Mouse (Mus musculus): ENCODE measurements at regions not wholly inside any gene's neighbourhood (a gene's known extent, or its start where the extent isn't known, plus 50 kb on each side); places are given as distances from the start of the nearest gene placed in this dataset.

DNA sequence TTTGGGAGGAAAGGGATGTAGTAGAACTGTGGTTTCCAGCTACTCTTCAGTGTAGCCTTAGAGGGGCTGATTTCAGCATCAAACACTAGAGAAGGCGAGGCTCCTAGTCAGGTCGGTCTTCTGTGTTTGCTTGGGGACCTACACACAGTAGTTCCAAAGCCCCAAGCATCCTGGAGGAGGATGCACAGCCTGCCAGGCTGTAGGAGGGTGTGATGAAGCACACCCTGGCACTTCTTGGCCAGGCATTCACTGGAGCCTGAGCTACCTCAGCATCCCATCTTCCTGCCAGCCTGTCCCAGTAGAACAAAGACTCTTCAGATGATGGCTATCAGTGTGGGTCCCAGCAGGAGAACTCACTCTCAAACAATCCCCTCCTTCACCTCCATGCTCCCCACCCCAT, 233.4 kb upstream of the Tbx18 start:
- DNase-seq (ENCODE audit: low spot score in 2 of 2) = peak in 1 of 2 experiments; percentile 1

DNA sequence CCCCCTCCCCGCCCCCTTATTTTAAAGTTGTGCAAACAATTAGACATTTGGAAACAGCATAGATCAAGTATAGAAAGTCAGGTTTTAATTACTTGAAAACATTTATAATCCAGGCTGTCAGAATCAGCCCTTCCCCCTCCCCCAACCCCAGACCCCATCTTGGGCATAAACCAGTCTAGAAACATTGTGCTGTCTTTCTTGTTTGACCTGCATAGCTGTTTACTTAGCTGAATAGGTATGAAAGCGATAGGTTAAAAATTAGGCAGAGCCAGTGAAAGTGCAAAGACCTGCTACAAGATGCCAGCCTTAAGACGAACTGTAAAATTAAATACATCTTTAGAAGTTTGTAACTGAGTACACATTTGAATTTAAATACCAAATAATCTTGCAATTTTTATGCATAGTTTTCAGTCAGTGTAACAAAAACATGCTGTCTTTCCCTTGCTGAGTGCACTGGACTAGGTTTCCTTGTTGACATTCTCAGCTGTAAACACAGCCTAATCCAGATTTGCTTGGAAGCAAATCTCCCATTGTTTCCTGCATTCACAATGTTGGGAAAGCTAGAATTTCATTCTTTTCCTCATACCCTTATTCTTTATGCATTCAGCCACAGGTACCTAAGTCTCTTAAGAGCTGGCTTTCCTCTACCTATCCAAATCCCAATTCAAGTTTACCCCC, 234.2 kb upstream of the Tbx18 start:
- no peak for DNase-seq (ENCODE audit: low spot score in 2 of 2)

DNA sequence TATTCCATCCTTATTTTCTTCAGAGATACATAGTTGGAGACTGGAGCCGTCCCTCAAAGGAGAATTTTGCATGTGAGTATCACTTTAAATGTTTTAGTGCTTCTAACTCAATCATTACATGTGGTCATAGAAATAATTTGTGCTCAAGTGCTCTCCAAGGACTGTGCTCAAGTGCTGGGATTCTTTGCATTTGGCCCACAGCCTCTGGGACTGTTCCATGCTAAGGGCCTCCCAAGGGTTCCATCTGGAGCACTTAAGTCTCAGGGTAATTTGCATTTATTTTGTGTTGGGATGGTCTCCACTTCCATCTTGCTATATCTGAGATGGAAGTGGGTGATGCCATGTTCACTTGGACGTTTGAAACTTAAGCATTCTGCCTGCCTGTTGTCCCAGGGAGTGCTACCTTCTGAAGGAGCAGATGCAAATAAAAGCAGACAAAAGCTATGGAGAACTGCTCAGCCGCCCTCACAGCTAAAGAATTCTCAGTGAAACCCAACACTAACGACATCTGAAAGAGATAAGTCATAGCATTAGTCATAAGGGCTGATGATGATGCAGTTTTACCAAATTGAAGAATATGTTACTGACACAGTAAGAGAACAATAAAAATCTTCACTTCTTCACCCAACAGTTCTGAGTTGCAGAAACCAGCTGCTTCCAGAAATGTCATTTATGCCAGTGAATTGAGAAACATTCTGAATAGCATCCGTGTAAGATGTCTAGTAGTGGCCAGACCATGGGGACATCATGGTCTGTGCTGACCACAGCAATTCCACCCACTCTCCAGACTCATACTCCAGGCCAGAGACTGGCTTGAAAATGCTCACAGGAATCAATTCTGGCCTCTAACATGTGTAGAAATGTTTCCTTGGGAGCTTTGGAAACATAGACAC, 237.4 kb upstream of the Tbx18 start:
- DNase-seq (ENCODE audit: low spot score in 2 of 2) = no peak

DNA sequence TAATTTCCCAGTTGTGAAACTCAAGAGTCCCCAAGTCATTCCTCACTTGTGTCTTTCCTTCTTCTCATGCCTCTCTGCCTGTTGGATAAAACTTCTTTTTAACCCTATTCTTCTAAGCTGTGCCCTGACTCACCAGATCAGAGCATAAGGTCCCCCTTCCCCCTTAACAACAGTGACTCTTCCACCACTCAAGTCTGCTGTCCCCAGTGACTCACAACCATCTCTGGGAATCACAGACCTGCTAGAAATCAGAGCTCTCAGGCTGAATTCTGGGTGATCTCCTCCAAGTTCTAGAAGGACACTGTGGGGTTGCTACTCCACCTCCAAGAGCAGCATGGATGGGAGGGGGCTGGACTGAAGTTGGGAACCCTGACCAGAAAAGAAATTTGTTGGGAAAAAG, 239.5 kb upstream of the Tbx18 start:
- no peak for DNase-seq (ENCODE audit: low spot score in 2 of 2)

DNA sequence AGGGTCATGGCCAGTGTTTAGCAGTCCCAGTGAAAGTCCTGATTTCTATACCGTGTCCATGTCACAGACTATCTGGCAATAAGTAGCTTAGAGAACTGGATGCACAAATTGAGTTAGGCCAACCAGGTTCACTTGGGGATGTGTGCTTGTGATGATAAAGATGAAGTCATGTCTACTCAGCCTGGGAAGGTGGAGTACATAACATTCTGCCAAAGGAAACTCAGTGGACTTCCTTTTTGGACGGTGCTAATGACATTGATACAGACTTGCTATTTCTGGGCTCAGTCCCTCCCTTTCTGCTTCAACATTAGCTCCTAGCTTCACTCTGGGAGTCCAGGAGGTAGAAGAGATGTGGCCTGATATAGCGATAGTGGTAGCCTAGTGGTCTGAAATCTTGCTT, 240.7 kb upstream of the Tbx18 start:
- no peak for DNase-seq (ENCODE audit: low spot score in 2 of 2)

DNA sequence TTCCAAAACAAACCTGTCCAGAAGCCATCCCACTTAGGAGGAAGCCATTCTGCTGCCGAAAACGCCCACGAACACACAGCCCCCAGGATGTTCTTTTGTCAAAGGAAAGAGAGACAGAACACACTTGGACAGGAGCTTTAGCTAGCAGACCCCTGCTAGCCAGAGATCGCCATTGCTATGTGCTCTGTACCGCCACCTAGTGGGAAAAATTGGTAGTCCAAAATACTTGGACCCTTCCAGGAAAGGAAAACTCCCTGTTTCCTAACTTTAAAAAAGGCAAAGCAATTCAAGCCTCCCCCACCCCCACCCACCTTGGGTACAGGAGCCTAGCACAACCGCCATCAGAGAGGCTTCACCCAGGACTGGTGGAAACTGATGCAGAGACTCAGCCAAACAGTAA, 242.5 kb upstream of the Tbx18 start:
- DNase-seq (ENCODE audit: low spot score in 2 of 2) = no peak

DNA sequence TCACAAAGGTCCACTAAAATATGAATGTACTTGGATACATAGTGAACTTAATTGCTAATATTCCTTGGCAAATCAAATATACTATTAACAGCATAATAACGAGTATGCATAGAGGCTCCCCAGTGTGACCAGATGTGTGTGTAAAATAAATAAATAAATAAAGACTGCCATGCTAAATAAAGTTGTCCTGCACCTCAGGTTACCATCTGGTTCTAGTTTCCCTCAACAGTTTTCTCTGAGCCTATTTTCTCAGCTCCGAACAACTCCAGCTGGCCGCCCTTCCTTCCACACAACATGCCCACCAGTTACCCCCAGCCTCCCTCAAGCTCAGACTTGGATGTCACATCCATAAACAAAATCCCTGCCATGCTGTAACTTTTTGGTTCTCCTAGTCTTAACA, 253.8 kb upstream of the Tbx18 start:
- DNase-seq (ENCODE audit: low spot score in 2 of 2) = no peak

DNA sequence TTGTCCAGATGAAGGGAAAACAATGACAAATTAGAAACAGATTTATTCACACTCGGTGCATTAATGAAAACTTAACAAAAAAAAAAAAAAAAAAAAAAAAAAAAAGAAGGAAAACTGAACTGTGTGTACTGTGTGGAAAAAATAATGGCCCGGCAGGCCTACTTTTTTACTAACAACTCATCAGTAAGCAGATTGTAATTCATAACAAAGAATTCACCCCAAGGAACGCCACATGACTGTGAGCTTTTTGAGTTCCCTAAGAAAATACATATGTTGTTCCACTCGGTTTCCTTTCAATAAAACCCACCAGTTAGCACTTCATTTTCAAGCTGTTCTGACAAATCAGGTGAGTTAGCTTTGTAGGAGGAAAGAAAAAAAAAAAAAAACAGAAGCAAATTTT, 254.4 kb upstream of the Tbx18 start:
- DNase-seq (ENCODE audit: low spot score in 2 of 2) = no peak

DNA sequence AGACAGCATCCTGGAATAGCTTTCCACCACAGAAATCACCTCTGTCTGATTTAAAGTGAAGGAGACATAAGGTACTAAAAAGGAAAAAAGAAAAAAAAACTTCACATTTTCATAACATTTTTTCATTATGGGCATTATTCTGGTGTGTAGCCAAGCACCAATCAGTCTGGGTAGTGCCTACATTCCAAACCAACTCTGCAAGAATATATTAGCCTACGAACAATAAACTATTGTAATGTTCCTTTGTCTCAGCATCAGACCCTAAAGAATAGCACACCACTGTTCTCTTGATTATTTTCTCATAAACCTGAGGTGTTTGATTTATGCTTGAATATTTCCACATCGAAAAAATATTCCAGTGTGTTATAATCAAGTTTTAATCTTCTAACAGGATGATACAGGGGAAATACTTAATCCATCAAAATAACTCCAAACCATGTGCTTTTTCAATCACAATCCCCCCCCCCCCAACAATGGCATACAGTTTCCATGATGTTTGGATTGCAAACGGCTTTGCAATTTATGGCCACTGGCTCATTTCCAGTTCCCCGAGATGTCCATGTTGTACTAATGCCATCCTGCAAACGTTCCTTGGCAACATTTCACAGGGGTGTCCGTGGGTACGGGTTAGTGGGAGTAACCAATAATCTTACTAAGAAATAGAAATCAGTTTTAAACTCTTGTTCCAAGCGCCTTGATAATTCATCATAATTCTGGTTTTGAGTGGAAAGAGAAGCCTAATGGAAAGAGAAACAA, 275.1 kb upstream of the Tbx18 start:
- DNase-seq (ENCODE audit: low spot score in 2 of 2) = no peak

DNA sequence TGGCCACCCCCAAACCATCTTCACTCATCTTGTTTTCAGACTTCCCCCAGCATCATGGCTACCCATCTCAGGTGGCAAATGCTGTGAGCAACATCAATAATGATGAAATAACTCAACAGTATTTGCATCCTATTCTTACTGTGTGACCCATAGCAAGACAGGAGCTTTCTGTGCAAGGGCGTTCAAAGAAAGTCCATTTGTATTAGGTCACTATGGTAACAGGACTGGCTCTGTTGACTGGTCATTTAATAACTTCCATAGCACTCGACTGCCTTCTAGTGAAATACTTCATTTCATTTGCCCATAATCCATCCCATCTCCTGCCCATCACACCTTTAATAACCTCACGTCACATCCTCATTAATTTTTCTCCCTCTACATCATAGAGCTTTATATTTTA, 292.7 kb upstream of the Tbx18 start:
- DNase-seq (ENCODE audit: low spot score in 2 of 2) = no peak

DNA sequence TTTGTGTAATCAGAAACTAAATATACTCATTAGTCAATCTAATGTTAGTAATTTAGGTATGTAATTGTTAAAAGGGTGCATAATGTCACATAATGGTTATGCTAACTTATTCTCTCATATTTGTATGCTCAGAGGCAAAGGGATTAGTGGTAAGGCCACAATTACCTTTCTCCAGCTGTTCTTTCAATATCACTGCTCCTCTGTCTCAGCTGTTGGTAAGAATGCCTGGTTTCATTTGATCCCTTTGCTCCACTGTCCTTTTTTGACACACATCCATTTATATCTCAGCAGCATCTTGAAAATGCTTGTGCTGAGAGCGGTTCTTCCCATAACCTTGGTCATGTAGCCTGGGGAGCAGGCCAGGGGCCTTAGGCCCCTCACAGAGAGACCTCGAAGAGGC, 294.9 kb upstream of the Tbx18 start:
- DNase-seq (ENCODE audit: low spot score in 2 of 2) = no peak

DNA sequence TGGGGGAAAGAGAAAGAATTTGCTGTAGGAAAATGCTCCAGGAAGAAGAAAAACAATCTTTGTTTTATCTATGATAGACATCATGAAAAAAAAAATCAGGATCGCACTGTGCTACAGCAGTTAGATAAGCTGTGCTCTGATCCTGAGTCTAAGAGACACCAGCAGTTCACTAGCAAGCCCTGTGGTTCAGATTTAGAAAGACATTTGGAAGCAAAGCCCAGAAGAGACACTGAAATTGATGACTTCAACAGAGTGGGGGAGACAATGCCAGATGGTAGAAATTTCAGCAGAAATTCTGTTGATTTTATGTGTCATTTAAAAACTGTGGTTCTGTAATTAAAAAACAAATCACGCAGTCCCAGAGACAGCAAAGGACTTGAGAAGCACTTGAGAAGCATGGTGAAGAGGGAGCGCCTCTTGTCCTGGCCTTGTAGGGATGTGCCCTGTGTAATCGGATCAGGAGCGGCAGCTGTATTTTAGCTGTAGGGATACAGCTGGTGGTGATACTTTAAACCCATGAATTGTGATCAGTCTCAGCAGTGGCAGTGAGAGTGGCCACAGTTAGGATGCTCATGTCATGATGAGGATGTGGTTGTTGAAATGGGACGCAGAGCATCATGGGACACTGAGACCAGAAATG, 296.4 kb upstream of the Nt5e start:
- no peak for DNase-seq (ENCODE audit: low spot score in 2 of 2)

DNA sequence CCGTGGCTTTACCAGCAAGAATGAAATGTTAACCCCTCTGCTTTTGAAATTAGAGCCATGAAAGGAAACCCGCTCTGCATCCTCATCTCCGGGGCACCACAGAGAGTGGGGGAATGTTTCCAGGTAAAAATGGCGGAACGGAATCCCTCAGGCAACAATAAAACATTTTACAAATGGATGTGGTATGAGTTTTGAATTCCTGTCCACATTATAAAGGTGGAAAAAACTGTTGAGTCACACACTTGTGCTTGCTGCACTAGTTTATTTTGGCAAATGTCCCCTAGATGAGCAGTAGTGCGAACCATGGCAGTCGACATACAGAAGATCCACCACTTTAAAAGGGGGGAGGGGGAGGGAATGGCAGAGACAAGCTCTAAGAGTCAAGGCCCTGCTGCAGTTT, 289.4 kb upstream of the Nt5e start:
- no peak for DNase-seq (ENCODE audit: low spot score in 2 of 2)

DNA sequence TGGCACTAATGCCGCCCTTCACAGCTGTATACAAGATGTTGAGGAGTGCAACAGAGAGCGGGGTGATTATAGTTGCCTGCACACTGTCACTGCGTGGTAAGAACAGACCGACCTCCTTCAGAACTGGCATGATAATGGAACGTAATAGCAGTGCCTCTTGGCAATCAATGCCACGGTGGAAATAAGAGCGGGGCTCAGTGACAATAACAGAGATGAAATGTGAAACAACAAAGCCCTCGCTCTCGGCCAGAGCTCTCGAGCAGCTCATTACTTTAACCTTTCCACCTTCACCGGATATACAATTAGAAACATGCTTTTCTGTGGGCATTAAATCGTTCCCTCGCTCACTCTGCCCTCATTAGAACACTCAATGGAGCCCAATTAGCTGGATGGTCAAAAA, 277.7 kb upstream of the Nt5e start:
- DNase-seq (ENCODE audit: low spot score in 2 of 2) = no peak

DNA sequence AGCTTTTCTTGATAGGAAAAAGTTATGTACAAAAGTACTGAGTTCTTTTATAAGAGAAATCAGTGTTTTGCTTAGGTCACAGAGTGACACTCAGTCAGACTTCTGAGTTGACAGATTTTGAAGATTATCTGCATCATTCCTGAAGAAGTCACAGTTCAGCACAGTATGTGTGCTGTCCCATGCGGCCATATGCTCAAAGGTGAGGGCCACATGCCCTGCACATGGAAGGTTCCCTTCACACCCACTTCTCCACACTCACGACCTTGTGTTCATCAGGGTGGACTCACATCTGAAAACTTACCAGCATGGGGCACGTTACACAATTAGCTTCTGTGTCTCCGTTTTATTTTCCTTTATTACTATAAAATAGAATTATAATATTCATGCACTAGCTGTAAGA, 277.2 kb upstream of the Nt5e start:
- DNase-seq (ENCODE audit: low spot score in 2 of 2) = no peak

DNA sequence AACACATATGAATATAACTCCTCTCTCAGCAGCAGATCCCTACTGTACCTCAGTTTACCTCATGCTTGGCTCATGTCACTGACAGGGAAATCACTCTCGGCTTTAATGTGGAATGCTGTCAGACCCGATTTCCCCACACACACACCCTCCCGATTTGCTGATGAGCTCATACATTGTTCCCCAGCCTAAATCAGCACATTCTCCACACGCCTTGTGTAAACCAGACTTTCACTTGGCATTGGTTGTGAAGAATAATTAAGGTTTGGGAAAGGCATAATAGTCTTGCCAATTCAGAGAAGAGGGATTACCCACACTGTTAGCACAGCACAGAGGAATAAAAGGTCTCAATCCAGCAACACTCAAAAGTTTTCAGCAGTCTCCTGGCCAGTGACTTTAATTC, 268.4 kb upstream of the Nt5e start:
- no peak for DNase-seq (ENCODE audit: low spot score in 2 of 2)

DNA sequence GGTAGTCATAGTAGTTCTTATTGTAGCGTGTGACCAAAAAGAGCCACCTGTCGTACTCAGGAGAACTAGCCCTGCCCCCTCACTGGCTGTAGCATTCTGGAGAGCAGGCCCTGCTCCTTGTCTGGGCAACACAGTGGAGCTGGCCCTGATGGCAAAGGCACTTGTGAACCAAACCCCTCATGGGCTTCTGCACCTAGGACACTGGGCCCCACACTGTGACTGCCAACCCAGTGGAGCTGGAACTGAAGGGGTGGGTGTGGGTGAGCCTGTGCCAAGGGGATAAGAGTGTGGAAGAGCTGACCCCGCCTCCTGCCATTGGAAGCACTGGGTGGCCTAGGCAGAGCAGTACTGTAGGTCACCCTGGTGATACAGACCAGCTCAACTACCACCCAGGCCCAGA, 268.0 kb upstream of the Nt5e start:
- DNase-seq (ENCODE audit: low spot score in 2 of 2) = no peak

DNA sequence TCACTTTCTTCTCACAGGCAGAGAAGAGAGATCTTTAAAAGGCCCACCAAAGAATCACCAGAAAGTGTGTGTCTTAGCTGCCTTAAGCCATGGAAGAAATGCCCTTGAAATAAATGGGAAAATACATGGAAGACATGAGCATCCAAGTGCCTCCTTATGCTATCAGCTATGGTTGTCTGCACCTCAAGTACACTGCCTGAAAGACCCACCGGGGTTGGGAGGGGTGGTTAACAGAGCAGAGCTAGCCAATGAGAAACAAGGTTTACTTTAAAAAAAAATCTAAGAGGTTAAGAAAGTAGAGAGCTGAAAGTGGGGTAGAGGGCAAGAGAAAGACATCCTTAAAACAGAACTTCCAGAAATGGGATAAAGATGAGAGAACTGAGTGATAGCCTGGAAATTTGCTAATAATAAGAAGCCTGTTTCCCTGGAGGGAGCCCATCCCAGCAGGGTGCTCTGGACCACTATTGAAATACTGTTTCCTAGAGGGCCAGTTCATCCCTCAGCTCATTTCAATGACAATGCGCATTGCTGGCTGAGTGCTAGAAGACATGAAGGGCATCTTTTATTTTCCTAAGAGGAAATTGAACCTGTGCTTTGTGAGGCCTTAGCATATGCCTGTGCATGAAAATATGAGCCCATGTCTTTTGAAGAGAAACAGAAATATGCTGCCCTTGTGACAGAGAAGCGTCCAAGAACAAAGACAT, 262.9 kb upstream of the Nt5e start:
- no peak for DNase-seq (ENCODE audit: low spot score in 2 of 2)

DNA sequence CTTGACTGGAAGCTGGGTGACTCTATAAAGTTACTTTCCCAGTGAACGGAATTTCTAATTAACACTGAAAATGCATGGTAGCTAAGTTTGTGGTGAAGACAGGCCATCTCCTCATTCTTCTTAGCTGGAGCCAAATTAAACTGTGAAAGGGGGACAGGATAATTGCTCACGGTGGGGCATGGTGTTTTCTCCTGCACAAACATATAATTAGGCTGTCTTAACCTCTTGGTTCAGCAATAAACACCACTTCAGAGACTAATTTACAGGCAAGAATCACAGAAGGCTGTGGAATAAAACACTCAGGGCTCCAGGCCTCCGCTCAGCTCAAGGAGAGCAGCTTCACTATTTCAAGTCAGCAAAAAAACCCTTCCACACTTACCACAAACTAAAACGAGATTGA, 261.9 kb upstream of the Nt5e start:
- DNase-seq (ENCODE audit: low spot score in 2 of 2) = no peak

DNA sequence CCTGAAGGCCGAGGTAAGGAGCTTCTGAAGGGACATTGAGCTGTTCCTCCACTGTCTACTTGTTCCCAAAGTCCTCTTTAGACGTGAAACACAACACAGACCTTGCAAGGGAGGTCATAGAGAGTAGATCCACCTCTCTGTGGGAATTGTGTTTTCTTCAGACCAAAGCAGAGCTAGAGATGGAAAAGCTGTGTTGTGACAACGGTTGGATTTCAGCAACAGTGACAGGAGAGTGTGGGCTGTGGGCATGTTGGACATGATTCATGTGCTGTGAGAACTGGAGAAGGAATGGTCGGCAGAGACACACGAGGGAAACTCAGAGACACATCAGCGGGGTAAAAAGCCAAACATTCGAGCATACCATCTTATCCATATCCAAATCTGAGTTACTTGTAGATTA, 261.2 kb upstream of the Nt5e start:
- no peak for DNase-seq (ENCODE audit: low spot score in 2 of 2)

DNA sequence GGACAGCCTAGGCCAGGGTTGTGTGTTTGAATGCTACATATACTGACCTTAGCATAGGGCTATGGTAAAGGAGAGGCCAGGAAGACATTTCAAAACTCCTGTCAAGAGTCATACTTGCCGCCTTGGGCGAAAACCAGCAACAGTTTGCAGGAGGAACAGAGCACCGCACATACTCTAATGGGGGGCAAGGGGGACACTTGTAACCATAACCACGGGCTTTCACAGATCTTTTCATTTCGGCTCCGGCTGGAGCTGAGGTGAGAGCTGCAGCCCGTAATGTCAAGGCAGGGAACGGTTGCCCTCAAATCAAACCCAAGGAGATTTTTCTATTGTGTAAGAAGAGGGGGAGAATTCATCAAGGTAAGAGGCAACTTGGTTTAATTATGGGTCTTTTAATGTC, 258.7 kb upstream of the Nt5e start:
- no peak for DNase-seq (ENCODE audit: low spot score in 2 of 2)

DNA sequence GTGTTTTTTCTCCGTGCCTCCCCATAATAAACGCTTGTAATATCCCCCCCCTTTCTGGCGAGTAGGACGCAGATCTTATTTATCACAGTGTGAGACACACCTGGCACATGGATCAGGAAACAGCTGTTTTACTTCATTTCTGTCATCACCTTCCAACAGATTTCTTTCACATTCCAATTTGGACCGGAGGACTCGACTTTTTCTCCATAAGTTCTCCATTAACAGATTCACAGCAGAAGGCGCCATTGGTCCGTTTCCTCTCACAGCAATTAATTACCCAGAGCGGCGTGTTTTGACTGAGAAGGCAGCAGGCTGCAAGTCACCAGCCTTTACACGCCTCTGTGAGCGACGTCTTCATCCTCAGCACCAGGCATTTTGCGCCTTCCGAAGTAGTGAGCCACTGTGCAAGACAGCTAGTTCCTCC, 258.1 kb upstream of the Nt5e start:
- no peak for DNase-seq (ENCODE audit: low spot score in 2 of 2)

All from left cerebral cortex, adult 9 months (tissue).